In the genomic region with DNA sequence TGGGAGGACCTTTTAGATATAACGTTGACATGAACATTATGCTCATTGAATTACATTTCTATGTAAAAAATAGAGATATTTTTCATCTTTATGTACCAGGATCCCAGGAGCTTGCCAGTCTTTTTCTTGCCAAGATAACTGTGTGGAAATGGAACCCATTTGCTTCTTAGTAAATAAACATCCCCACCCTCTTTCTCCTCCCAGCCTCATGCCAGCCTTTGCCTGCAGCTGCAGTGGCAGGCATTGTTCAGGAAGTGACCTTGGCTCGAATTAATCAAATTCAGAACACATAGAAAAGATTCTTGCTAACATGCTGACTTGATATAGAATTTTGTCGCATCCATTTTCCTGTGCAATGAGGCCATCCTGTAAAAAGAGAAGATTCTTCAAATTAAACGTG, we compare ENCODE assay signal across 12 mouse cellular contexts. TPM values are rescaled to one million over a fixed set of nuclear protein-coding genes. Genes with fewer than 3 reads are reported as not detected.
DNase-seq lines count a peak whose midpoint lies in the region; ATAC-seq and TF ChIP-seq lines count a peak whose summit lies in the region.
"Had no signal": no experiment of that assay in that cellular context is flagged by ENCODE, and none has a peak within 500 bp of the region (broad histone marks: within the 10 kb centered on the region; RNA-seq: fewer than 3 reads in every experiment).

No protein-coding gene starts in this region.

- 63% methylated on average over 4 of the region's 4 CpGs for WGBS in heart, embryonic 12.5 days
- WGBS in intestine, embryonic 15.5 days = 41% methylated on average over 4 of the region's 4 CpGs

- peak overlapping the region; percentile 40; the same call in 1 of the 2 replicates for H3K27ac ChIP-seq in heart, embryonic 12.5 days (ENCODE audit: poor library complexity, severe bottlenecking)
- peak overlapping the region; percentile 1; the same call in 1 of the 2 replicates for H3K27ac ChIP-seq in left cerebral cortex, adult 2 months
- 0 out of 2 replicates have a peak overlapping the region, but pooled peaks have one; percentile 22 for H3K27ac ChIP-seq in intestine, embryonic 15.5 days

- no peak overlapping the region for H3K4me2 ChIP-seq in heart, embryonic 12.5 days
- no peak overlapping the region for H3K4me2 ChIP-seq in intestine, embryonic 15.5 days (replicated peaks)

- intact Hi-C loops in heart, postnatal 14 days (cut with DNase I) = no loop called here
- intact Hi-C loops in left cerebral cortex, adult 2 months (cut with DNase I) = no loop called here
- intact Hi-C loops in left cerebral cortex, postnatal 10 days (cut with DNase I) = loop anchor here (5.0 kb wide), 1 partner anchor 37 kb away; the partner anchor contains the start of gene Ncoa3
- intact Hi-C loops in gastrocnemius, postnatal 36 days (cut with DNase I) = no loop called here

- H3K9ac ChIP-seq in heart, embryonic 12.5 days = no peak overlapping the region
- H3K9ac ChIP-seq in intestine, embryonic 15.5 days = no peak overlapping the region
- H3K9ac ChIP-seq: liver, postnatal 0 days had no signal

- no peak for ATAC-seq in heart, embryonic 12.5 days (ENCODE audit: insufficient number of reproducible peaks, low FRiP score)
- ATAC-seq in intestine, embryonic 15.5 days = no peak
- ATAC-seq: liver, postnatal 0 days had no signal

- DNase-seq in heart, postnatal 14 days = no peak
- no peak for DNase-seq in left cerebral cortex, adult 2 months (ENCODE audit: extremely low spot score in 1 of 2, low spot score in 2 of 2)
- DNase-seq in left cerebral cortex, postnatal 10 days (ENCODE audit: extremely low spot score in 1 of 2, low spot score in 2 of 2) = no peak
- peak; percentile 45 for DNase-seq in adipocyte (ENCODE audit: low spot score)
- DNase-seq in urinary bladder, postnatal 10 days (ENCODE audit: low spot score) = no peak
- no peak for DNase-seq in gastrocnemius, postnatal 36 days
- DNase-seq: cerebellum, adult 9-11 months; left cerebral cortex, postnatal 4 days; liver, postnatal 0 days; thymus, postnatal 36 days had no signal

- H3K4me1 ChIP-seq in heart, embryonic 12.5 days (replicated peaks) = peaks cover 37% of the 10 kb centered on the region
- H3K4me1 ChIP-seq in intestine, embryonic 15.5 days (replicated peaks) = peaks cover 23% of the 10 kb centered on the region; the same call in 1 of the 2 replicates

- no peaks in the 10 kb centered on the region for H3K9me3 ChIP-seq in heart, embryonic 12.5 days (replicated peaks)
- no peaks in the 10 kb centered on the region for H3K9me3 ChIP-seq in intestine, embryonic 15.5 days

- H3K36me3 ChIP-seq in heart, embryonic 12.5 days = no peaks in the 10 kb centered on the region
- H3K36me3 ChIP-seq in intestine, embryonic 15.5 days = no peaks in the 10 kb centered on the region

- no peak overlapping the region for H3K4me3 ChIP-seq in heart, embryonic 12.5 days
- no peak overlapping the region for H3K4me3 ChIP-seq in left cerebral cortex, adult 2 months
- H3K4me3 ChIP-seq in intestine, embryonic 15.5 days (replicated peaks) = no peak overlapping the region

- TF ChIP-seq CTCF in left cerebral cortex, adult 2 months (IDR thresholded peaks at IDR 0.05) = no peak

- no peaks in the 10 kb centered on the region for H3K27me3 ChIP-seq in heart, embryonic 12.5 days (replicated peaks)
- no peaks in the 10 kb centered on the region for H3K27me3 ChIP-seq in intestine, embryonic 15.5 days (replicated peaks)

RNA-seq across cellular contexts. Expression of gene Ncoa3, which starts 36.8 kb away (rescaled TPM):
- 16.4 and 17.4 TPM in 2 replicates for polyA plus RNA-seq in heart, embryonic 12.5 days (2016; fragmentation: Nextera tagmentation; extraction: Ambion mirVana)
- total RNA-seq in heart, postnatal 14 days (2021) = 10 to 100 TPM; 28.7 to 31.5 TPM
- total RNA-seq in left cerebral cortex, adult 2 months (2021) = 10 to 100 TPM; 32.5 to 37.9 TPM
- 10 to 100 TPM; 31.7 to 34.3 TPM for total RNA-seq in left cerebral cortex, postnatal 10 days (2021)
- 10.8 TPM in 2 replicates for polyA plus RNA-seq in intestine, embryonic 15.5 days (2015; fragmentation: Nextera tagmentation; extraction: Ambion mirVana)
- 10 to 100 TPM; 13.5 to 13.9 TPM for total RNA-seq in gastrocnemius, postnatal 36 days (2021)
